Mouse (Mus musculus): Measurements from ENCODE around the gene Ppox. TPM values are rescaled to one million over a fixed set of nuclear protein-coding genes. Genes with fewer than 3 reads are reported as not detected.

Gene Ppox
- total RNA-seq, 2 experiments from 2014 or later = 26.9 to 27.8 TPM

DNA sequence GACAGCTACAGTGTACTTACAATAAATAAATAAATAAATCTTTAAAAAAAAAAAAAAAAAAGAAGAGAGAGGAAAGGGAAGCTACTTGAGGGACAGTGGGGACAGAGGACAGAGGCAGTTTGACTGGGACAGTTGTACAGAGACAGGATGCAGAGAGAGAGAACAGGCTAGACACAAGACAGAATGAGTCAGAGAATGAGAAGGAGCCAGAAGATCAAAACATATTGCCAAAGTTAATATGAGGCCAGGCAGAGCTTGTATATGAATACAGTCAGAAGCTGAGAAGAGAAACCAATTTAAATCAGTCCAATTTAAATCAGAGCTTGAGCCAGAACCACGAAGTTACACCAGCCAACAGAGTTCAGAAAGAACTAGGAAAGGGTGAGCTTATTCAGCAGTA is 12.6 kb downstream of the Ppox start:
- no peak for DNase-seq (ENCODE audit: low spot score in 2 of 2)

DNA sequence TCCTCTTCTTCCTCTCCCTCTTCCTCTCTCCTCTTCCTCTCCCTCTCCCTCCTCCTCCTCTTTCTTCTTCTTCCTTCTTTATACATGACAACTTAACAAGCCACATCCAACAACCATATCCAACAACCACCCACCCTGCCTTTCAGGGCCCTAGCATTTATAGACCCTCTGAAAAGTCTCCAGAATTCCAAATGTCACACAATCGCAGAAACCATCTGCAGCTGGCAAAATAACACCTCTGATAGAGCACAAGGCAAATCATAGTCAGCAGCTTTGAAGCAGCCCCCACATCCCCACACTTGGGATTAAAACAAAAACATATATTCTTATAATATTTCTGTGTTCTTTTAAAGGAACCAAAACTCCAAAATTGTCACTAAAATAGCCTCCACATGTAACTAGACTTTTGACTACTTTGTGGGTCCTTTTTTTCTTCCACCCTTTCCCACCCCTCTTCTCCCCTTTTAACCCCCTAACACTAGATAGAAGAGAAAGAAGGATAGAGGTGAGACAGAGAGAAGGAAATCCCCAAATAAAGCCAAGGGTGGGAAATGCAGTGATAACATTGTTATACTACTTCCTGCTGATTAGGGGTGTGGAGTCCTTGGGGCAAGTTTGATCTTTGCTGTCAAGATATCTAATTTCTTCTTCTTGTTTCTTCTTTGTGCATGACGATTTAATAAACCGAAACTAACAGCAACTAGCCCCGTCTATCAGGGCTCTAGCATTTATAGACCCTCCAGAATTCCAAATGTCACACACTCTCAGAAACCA is 14.8 kb downstream of the Ppox start:
- DNase-seq (ENCODE audit: low spot score in 2 of 2) = no peak

DNA sequence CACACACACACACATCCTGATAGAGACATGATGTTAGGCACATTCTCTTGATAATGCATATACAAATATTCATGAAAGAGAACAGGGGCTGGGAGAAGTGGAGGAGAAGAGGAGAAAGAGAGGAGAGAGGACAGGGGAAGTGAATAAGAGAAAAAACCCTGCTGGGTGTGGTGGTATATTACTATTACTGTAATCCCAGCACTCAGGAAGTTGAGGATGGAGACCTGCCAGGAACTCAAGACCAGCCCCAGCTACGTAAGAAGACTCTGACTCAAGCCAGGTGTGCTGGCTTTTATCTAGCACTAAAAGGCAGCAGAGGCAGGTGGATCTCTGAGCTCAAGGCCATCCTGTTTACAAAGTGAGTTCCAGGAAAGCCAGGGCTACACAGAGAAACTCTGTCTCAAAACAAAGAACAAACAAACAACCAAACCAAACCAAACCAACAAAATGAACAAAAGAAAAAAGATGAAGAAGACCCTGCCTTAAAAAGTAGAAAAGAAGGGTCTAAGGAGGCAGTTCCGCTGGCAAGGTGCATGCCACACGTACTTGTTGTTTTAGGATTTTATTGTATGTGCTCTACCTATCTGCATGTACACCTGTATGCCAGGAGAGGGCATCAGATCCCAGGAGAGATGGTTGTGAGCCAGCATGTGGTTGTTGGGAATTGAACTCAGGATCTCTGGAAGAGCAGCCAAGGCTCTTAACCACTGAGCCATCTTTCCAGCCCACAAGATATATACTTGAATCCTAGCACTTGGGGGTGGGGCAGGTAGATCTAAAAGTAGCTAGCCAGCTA is 17.1 kb downstream of the Ppox start:
- DNase-seq (ENCODE audit: low spot score in 2 of 2) = no peak

DNA sequence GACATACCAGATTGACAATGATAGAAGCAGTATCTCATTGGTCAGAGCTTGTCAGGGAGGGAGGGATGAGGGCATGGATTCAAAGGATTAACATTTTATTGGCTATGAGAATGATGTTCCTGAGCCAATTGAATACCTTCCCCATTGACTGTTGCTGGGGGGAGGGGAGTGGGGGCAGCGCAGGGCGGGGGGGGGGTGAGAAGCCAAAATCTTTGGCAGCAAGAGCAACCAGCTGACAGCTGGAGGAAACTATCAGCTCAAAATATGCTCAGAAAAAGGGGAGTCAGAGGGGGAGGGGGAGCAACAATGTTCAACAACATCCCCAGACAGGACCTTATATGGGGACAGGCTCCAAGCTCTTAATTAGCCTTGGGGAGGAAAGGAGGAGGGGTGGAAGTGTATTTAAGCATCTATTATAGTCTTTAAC is 17.8 kb downstream of the Ppox start:
- DNase-seq (ENCODE audit: low spot score in 2 of 2) = no peak

DNA sequence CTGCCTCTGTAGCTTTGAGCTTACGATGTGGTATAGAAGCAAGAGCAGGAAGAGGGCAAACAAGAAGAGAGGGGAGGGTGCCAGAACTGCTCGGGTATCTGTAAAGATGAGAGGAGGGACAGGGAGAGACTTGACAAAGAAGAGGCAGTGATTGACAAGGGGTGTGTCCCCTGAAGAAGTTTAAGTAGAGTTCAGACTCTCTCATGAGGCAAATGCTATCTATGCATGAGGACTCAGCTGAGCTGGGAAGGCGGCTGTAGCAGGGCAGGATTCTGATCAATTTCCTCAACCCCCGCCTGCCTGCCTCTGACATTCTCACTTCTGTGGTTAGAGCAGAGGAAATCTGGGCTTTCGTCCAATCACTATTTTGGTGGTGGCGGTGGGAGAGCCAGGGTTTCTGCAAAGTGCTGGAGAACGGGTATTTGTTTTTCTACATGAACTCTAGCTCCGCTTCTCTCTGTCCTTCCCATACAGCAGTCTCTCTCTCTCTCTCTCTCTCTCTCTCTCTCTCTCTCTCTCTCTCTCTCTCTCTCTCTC is 18.3 kb downstream of the Ppox start:
- DNase-seq (ENCODE audit: low spot score in 2 of 2) = peak; percentile 74 to 86

DNA sequence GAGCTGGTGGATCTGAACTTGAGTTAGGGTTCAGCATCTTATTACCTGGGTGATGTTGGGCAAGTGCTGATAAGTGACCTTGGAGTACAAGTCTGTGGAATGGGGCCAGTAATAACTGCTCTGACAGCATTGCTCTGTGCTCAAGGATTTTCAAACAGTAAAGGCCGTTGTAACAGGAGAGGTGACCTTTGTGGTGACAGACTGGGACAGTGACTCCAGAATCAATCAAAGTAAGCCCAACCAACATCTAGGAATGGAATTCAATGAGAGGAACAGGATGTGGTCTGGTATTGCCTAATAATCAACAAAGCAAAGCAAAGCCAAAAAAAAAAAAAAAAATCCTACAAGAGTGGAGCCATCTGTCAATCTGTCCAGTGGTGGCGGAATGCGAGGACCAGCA is 20.7 kb downstream of the Ppox start:
- no peak for DNase-seq (ENCODE audit: low spot score in 2 of 2)

DNA sequence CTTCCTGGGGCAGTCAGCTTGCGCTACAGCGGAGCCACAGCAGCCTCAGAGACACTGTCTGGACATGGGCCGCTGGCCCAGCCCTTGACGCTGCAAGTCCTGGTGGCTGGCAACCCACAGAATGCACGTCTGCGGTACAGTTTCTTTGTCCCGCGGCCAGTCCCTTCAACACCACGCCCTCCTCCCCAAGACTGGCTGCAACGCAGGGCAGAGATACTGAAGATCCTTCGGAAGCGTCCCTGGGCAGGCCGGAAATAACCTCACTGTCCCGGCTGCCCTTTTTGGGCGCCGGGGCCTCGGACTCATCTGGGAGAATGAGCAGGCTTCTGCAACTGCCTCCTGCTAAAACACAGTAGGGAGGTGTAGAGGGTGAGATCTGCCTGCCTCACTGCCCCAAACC is 22.1 kb downstream of the Ppox start:
- no peak for DNase-seq (ENCODE audit: low spot score in 2 of 2)

DNA sequence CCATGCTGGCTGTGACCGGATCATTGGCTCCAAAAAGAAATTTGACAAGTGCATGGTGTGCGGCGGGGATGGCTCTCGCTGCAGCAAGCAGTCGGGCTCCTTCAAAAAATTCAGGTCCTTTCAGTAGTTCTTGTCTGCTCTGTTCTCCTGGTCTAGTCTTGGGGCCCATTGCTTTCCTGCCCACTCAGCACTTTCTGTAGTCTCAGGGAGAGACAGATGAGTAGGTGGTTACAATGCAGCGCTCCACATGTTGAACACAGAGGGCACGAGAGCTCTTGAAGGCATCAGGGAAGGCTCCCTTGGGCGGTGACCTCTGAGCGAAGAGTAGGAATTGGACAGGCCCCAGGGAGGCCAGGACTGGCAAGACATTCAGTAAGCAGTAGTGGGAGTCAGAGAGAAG is 23.2 kb downstream of the Ppox start:
- DNase-seq (ENCODE audit: low spot score in 2 of 2) = no peak

DNA sequence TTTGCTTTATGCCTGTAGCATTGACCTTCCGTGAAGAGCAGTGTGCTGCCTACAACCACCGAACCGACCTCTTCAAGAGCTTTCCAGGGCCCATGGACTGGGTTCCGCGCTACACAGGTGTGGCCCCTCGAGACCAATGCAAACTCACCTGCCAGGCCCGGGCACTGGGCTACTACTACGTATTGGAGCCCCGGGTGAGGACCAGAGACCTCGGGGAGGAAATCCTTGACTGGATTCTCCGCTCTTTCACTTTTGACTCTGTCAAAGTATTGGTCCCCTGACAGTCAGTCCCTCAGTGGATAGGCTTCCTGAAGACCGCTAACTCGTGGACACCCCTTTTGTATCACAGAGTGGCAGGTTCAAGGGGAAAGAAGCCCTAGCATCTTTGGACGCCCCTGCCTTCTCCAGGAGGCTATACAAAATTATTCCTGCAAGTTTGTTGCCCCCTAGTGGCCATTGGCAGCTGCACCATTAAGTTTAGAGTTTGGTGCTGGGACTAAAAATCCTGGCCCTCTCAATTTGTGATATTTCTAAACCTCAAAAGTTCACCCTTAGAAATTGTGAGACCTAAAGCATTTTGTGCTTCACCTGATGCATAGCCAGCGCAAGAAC is 23.9 kb downstream of the Ppox start:
- peak; percentile 54 to 67 for DNase-seq (ENCODE audit: low spot score in 2 of 2)

DNA sequence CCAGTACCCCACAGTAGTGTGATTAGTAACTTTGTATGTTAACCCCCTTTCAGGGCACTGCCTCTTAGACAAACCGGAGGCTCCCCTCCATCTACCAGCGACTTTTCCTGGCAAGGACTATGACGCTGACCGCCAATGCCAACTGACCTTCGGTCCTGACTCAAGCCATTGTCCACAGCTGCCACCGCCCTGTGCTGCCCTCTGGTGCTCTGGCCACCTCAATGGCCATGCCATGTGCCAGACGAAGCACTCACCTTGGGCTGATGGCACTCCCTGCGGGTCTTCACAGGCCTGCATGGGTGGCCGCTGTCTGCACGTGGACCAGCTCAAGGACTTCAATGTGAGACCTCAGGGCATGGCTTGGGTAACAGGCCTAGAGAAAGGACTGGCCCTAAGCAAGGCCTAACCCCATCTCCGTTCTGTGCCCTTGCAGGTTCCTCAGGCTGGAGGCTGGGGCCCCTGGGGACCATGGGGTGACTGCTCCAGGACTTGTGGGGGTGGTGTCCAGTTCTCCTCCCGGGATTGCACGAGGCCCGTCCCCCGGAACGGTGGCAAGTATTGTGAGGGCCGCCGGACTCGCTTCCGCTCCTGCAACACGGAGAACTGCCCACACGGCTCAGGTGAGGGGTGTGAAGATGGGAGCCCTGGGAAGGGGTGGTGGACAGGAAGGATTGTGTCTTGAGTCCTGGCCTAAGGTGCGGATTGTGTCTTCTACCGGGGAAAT is 24.7 kb downstream of the Ppox start:
- no peak for DNase-seq (ENCODE audit: low spot score in 2 of 2)

DNA sequence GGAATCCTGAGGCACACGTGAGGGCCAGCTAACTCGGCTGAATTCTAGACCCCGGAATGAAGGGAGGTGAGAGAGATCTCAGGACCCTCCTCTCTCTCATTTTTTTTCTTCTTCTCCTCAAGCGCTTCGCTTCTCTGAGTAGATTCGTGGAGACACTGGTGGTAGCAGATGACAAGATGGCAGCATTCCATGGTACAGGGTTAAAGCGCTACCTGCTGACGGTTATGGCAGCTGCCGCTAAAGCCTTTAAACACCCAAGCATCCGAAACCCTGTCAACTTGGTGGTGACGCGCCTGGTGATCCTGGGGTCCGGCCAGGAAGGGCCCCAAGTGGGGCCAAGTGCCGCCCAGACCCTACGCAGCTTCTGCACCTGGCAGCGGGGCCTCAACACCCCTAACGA is 28.6 kb downstream of the Ppox start:
- no peak for DNase-seq (ENCODE audit: low spot score in 2 of 2)

DNA sequence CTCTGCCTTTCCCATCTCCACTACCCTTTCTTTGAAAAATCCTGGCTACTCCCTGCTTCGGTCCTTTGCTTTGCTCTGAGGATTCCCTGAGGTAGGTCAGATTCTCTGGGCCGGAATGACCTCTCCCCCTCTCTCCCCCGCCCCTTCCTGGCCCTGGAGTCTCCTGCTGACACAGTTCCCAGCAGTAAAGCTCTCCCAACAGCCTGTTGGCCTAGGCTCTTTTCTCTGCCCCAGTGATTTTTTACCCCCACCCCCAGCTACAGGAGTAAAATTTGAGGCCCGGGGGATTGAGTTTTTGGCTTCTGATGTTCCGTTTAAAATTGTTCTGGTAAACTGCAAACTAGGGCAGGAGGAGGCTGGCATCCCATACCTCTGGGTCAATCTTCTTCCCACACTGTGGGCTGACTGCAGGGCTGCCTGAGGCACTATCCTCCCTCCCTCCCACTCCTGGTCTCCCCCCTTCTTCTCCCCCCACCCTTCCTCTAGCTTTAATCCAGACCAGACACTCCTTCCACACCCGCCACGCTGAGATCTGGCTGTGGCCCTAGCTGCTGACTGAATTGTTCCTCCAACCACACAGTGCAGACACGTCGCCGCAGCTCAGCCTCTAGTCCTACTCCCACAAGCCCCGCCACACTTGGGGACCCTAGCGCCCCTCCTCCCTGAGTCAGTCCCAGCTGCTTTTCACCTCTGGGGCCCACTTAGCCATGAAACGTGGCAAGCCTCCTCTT is 29.2 kb downstream of the Ppox start:
- DNase-seq (ENCODE audit: low spot score in 2 of 2) = no peak

DNA sequence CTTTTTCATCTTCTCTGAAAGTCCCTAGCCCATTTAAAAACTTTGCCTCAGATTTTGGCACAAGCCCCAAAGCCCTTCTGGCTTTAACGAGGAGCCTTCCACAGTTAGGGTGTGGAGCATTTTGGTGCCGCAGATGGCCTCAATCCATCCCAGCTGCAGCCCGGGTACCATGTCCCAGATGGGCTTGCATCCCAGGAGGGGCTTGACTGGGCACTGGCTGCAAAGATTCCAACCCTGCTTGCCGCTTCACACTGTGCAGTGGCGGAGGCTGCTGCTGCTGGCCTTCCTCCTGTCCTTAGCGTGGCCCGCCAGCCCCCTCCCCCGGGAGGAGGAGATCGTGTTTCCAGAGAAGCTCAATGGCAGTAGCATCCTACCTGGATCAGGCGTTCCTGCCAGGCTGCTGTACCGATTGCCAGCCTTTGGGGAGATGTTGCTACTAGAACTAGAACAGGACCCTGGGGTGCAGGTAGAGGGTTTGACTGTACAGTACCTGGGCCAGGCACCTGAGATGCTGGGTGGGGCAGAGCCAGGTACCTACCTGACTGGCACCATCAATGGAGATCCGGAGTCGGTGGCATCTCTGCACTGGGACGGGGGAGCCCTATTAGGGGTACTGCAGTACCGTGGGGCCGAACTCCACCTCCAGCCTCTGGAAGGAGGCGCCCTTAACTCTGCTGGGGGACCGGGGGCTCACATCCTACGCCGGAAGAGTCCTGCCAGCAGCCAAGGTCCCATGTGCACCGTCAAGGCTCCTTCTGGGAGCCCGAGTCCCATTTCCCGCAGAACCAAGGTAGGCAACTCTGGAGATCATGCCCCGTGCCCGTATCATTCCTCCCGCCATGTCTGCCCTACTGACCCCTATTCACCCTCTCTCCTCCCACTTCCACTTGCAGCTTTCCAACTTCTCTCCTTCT is 30.0 kb downstream of the Ppox start, which contains the start of gene Ndufs2:
Ndufs2 (minus strand) TSS at position 709 of the 914 bp plus-strand sequence.
- no peak for DNase-seq (ENCODE audit: low spot score in 2 of 2)

DNA sequence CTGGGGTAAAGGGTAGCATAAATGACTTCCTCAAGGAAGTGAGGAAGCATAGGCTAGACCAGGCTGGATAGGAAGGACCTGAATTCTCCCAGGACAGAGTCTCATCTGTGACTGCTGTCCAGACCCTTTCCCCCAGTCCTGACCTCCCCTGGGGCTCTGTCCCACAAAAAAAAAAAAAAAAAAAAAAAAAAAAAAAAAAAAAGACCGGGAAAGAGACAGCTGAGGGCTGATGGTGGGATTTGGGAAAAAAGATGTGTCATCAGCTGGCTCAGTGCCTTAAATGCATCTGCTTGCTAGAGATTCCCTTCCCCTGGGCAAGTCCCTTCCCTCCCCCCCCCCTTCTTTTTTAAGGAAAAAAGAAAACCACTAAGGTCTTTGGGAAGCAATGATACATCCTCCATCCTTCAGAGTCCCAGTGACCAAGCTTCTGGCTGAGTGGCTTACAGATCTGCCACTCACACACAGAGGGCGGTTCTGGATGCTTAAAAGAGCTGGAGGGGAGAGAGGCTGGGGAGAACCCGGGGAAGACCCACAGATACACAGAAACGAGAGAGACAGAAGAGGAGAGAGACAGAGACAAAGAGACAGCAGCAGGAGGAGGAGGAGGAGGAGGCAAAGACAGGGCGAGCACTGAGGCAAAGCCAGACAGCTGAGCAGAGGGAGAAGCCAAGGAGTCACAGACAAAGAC is 30.9 kb downstream of the Ppox start, which contains the start of gene Adamts4:
Adamts4 (plus strand) TSS at position 509 of the 688 bp plus-strand sequence.
- peak in 1 of 2 experiments; percentile 51 for DNase-seq (ENCODE audit: low spot score in 2 of 2)

DNA sequence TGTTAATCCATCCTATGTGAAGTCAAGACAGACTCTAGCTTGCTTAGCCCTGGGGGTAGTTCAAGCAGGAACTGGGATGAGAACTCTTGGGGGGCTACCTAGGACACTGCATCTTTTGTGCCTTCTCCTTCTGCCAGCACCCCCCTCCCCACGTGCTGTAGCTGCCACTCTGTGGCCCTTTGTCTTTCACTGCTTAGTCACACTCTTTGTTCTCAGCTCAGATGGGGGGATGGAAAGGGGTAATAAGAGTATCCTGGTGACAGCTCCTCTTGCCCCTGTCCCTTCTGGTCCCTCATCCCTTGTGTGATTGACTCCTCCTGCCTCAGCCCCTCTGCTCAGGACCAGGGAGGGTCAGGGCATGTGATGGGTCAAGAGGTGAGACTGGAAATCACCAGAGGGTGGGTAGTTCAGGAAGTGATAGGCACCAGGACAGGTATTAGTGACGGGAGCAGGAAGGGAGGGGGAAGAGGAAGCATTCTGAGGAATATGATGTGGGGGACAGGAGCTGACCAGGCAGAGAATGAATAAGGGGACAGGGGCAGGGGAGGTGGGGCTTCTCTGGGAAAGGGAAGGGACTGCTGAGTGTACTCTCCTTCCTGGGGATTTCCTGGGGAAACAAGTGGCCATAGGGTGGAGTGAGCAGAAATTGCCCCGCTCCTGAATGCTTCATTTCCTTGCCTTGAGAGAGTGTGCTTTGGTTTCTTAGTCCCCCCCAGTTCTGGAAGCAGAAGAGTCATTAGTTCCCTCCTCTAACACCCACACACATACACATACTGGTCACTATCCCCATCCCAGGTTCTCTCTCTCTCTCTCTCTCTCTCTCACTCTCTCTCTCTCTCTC is 32.4 kb downstream of the Ppox start:
- DNase-seq (ENCODE audit: low spot score in 2 of 2) = no peak

DNA sequence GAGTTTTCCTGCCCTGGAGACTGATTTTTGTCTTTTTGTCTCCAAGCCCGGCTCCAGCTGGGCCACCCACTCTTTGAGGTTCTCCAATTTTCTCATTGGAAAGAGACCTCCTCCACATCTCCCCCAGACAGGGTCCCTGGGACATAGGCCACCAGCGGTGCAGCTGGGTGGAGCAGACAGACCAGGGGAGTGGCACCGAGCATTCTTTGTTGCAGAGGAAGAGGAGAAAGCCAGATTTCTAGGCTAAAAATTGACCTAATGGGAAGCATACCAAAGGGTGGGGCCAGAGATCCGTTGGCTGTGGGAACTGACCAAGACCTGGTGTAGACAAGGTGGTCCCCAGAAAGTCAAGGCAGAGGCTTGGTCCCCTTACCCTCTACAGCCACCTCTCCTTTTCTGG is 33.1 kb downstream of the Ppox start:
- DNase-seq (ENCODE audit: low spot score in 2 of 2) = no peak

DNA sequence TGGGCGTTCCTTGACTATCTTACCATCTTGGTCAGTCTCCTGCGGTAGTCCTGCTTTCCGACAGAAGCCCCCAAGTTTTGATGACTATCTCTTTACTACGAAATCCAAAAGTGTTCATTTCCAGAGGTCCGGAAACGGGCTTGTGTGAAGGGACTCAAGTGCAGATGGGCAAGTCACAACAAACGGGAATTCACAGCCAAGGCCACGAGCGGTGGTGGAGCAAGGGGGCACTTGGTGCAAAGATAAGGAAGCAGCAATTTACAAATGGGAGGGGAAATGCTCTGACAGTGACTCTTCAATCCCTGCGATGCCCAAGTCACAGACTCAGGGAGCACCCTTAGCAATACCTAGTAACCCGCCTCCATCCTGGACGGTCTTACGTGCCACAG is 33.5 kb downstream of the Ppox start:
- no peak for DNase-seq (ENCODE audit: low spot score in 2 of 2)
